Mouse (Mus musculus): ENCODE results near the gene 1700029P11Rik. TPM values are rescaled to one million over a fixed set of nuclear protein-coding genes. Genes with fewer than 3 reads are reported as not detected.
"Not testable (repeated sequence)": the region's sequence is repeated elsewhere in the genome, so short reads cannot be mapped to it uniquely, and the experiment has no call there.

Gene 1700029P11Rik
- total RNA-seq, 4 experiments from 2014 or later, result not detected

GRCm38 (mm10) chr15:81957598-81957997 is 22.7 kb upstream of the 1700029P11Rik start:
- no peak for DNase-seq (ENCODE audit: low spot score in 2 of 2)

GRCm38 (mm10) chr15:81958906-81959305 is 21.4 kb upstream of the 1700029P11Rik start:
- no peak for DNase-seq (ENCODE audit: low spot score in 2 of 2)

DNA sequence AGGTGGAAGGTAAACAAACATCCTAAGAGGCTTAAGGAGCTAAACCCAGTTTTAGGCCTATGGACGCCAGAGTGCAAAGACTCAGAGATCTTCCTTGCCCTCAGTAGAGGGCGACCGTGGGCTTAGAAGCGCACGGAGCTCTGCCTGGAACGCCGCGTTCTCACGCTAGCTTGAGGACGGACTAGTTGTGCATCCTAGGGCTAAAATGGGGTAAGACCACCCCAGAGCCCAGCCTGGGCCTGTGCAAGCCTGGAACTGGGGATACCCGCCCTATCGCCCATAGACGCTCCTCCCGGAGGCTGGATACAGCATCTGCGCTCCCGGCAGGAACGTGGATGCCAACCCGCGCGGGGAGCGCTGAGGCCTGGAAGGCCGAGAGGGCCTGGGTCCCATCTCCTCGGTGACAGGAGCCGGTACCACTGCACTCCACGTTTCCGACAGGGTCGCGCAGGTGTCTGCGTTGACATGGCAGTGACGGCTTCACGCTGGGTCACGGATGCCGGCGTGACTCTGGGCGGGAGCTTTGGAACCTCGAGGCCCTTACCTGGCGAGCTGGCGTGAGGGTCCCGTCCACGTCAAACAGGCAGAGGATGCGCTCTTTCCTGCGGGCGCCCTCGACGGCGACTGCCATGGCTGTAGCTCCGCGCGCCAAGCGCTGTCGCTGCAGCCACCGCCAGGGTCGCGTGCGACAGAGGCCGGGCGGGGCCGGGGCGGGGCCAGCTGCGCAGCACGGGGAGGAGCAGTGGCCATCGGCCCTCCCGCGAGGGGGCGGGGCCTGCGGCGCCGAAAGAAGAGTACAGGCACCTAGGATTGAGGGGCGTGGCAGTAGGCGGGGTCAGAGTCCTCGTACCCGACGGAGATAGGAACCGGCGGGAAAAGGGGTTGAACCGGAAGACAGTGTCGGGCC is 19.9 kb upstream of the 1700029P11Rik start, which contains the start of gene Pmm1:
Gene Pmm1, minus strand, starts transcription at position 760 of the 907 bp plus-strand sequence.
- DNase-seq (ENCODE audit: low spot score in 2 of 2), result peak; percentile 96

- DNase-seq (ENCODE audit: low spot score in 2 of 2), result no peak
Observed at GRCm38 (mm10) chr15:81961078-81961451, 19.3 kb upstream of the 1700029P11Rik start.

DNA sequence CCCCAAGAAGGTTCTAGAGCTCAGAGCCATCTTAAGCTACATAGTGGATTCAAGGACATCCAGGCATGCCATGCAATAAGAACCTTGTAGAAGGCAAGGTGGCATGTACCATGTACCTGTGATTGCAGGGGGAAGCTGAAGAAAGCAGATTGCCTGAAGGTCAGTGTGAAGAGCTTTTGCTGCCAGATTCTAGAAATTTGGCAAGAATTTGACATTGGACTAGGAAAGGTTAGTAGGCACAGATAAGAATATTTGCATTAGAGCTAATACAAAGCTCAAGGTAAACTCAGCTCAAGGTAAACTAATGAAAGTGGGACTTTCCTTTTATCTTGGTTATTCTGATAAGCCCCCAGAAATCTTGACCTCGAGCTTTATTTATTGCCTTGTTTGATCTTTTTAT is 16.1 kb upstream of the 1700029P11Rik start:
- DNase-seq (ENCODE audit: low spot score in 2 of 2), result no peak

GRCm38 (mm10) chr15:81964980-81965545 is 15.3 kb upstream of the 1700029P11Rik start:
- no peak for DNase-seq (ENCODE audit: low spot score in 2 of 2)

DNA sequence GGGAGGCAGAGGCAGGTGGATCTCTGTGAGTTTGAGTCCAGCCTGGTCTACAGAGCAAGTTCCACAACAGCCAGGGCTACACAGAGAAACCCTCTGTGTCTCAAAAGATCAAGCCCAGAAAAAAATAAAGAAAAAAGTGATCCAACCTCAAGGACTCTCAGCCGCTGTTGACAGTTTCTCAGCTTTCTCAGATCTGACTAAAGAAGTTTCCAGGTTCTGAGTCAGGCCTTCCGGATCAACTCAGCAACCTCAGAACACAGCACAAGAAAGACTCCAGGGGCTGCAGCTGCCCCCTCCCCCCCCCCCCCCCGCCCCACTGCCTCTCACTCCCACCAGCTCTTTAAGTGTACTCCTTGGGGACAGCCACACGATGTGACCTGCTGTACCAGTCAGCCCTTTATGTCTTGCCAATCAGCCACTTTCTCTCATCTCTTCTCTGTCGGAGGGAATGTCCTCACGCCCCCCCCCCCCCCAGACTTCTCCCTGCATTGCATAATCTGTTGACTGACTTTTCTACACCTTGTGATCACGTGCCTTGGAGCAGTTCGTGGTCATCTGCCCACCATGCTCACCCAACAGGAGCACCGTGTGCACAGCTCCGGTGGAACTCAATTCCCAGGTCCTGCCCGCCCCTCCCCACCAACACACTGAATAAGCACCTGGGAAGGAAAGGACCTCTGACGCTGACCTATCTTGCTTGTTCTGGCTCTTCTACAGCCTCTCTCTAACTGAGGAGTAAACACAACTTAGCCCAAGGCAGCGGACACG is 14.1 kb upstream of the 1700029P11Rik start:
- no peak for DNase-seq (ENCODE audit: low spot score in 2 of 2)

- DNase-seq (ENCODE audit: low spot score in 2 of 2), result no peak
Observed at GRCm38 (mm10) chr15:81967821-81968220, 12.5 kb upstream of the 1700029P11Rik start.

DNA sequence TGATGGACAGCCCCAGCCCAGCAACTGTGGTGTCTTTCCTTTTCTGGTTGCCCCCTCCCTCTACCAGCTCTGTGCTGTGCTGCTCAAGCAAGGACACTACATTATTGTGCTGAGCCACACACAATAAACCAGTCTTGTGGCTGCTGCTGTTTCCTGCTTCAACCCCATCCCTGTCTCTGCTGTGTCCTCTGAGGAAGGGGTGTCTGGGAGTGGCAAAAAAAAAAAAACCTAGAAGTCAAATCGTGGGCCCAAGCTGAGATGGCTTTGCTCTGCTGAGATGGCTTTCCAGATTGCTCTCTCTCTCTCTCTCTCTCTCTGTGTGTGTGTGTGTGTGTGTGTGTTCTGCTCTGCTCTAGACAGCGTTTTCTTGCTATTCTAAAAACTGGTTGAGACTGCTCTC is 11.9 kb upstream of the 1700029P11Rik start:
- DNase-seq (ENCODE audit: low spot score in 2 of 2), result no peak

GRCm38 (mm10) chr15:81969173-81969572 is 11.2 kb upstream of the 1700029P11Rik start:
- no peak for DNase-seq (ENCODE audit: low spot score in 2 of 2)

DNA sequence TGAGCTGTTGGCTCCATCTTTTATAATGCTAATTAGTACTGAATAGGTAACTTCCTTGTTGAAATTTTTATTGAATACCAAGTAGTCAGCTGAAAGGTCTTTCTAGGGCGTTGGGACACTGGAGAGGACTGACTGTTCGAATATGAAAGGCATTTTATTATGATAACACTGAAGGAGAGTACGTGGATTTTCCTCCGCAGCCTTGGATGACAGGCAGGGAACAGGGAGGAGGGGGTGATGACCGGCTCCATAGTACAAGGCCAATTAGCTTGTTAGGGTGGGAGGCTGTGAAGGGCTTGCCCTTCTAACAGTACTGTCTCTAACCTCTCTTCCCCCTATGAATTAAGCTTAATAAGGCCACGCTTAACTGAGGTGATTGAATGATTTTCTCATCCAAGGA is 10.7 kb upstream of the 1700029P11Rik start:
- DNase-seq (ENCODE audit: low spot score in 2 of 2), result not testable (repeated sequence)

DNA sequence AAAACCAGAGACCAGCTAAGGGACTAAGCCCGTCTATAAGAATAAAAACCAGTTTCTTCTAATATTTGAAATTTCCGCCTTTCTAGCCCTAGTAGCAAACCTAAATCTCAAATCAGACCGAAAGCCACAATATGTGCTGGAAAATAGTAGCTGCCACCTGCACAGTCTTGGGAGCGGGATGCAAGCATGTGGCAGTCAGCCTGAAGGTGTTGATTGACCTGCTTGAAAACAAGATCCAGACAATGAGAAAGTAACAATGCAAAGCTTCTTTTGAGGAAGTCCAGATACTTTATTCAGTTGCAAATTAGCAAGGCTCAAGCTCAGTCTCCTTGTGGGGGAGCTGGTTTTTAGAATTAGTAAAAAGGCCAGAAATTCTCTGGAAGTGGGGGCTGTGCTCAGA is 9.8 kb upstream of the 1700029P11Rik start:
- not testable (repeated sequence) for DNase-seq (ENCODE audit: low spot score in 2 of 2)

- DNase-seq (ENCODE audit: low spot score in 2 of 2), result not testable (repeated sequence)
Observed at GRCm38 (mm10) chr15:81975156-81975555, 5.2 kb upstream of the 1700029P11Rik start.

GRCm38 (mm10) chr15:81982173-81982572 is 1.8 kb downstream of the 1700029P11Rik start:
- DNase-seq (ENCODE audit: low spot score in 2 of 2), result no peak

DNA sequence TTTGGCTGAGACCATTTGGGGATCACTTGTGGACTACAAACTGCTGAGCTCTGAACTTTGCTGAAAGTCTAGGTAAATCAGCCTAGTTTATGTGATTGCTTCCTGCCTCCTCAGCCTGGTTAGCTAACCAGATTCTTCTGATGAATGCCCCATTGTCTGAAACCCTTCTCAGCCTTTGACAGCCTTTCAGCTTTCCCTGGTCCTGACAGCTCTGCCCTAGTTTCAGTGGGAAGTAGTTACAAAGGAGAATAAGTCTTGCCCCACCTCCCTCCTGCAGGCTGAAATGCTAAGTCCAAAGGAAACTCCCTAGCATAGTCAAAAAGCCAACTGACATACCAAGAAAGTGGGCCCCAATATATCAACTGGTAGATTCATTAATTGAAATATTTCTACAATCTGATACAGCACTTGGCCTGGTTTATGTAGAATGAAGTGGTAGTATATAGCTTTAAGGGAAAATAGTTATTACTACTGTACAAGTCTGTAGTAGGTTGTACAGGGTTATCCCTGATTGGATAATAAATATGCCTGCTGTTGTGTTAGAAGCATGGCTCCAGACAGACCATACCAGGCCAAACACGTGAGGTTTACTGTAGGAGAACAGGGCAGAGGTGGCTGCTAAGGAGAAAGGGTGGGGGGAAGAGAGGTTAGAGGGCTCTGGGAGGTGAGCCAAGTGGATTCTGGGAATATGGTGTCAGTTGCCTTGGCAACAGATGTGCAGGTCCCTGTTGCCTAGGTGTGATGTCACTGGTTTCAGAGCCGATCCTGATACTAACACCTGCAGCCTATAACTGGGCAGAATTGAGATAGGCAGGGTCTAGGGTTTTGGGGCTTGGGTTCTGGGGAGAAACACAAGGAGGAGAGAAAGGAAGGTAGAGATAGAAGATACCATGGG is 5.2 kb downstream of the 1700029P11Rik start:
- DNase-seq (ENCODE audit: low spot score in 2 of 2), result no peak

DNA sequence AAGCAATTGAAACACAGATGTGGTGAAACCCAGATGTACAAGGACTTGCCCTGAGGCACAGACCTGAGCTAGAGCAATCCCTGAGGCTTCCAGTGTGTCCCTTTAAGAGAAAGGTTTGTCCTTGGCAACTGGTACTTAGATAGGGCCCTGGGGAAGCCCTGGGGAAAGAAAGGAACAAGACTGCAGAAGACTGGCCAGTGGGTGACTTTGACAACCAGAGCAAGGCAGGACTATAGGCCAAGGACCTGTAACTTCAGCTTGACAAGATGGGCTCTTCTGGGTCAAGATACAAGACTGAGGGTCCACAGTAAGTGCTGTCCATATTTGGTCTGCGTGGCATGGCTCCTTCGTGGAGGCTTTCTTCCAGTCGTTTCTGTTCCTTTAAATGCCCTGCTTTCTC is 7.3 kb downstream of the 1700029P11Rik start, which contains the start of gene Xrcc6:
Gene Xrcc6, plus strand, starts transcription at position 190 of the 400 bp plus-strand sequence.
- DNase-seq (ENCODE audit: low spot score in 2 of 2), result no peak

GRCm38 (mm10) chr15:81989371-81990062 is 9.2 kb downstream of the 1700029P11Rik start:
- DNase-seq (ENCODE audit: low spot score in 2 of 2), result peak; percentile 86 to 91

DNA sequence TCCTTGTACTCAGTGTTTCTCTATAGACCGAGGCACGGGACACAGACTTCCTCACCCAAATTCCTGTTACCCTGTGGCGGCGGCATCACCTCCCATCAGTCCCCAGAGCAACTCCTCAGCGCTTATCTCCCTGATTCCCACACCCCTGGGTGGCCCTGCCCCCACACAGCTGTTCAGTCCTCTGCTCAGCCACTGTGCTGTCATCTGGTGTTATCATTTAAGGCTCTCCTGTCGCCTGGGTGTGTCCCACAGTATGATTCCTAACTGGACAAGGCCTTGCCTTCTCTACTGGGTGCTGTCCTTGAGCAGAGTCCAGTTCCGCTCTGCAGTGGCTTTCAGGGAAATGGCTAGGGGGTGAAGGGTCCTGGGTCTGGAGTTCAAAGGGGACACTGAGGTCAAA is 10.2 kb downstream of the 1700029P11Rik start:
- DNase-seq (ENCODE audit: low spot score in 2 of 2), result no peak

- DNase-seq (ENCODE audit: low spot score in 2 of 2), result no peak
Observed at GRCm38 (mm10) chr15:81993992-81994391, 13.7 kb downstream of the 1700029P11Rik start.

- DNase-seq (ENCODE audit: low spot score in 2 of 2), result no peak
Observed at GRCm38 (mm10) chr15:82004257-82004656, 23.9 kb downstream of the 1700029P11Rik start.
